Mouse (Mus musculus) lung, embryonic 14.5 days (tissue): ENCODE results near the gene Ip6k3. TPM values are rescaled to one million over a fixed set of nuclear protein-coding genes. Genes with fewer than 3 reads are reported as not detected.
A peak's percentile ranks its signal among the peaks of the same experiment; 100 is the strongest.

Experiments used
- ATAC-seq: fragments of 200-750 bp; cut with Nextera tagmentation; 2 replicates; pipeline ENCODE4 v1.8.0; 2017; ENCODE audit warnings: mild to moderate bottlenecking, moderate TSS enrichment, moderate library complexity; ENCODE audit not compliant: insufficient read depth
- DNase-seq: peaks from one replicate; pipeline ENCODE4 v3.0.0-alpha.2; 2015
- H3K27ac ChIP-seq: fragments of 300-500 bp; sonication (generic); 2 replicates; pipeline ENCODE4 v1.5.1; 2014; ENCODE audit warnings: low read depth, mild to moderate bottlenecking, moderate library complexity
- H3K27me3 ChIP-seq: fragments of 300-500 bp; sonication (generic); 2 replicates; pipeline ENCODE4 v1.6.1; 2014; ENCODE audit warnings: low read length, control low read depth; ENCODE audit not compliant: insufficient read depth
- H3K36me3 ChIP-seq: fragments of 300-500 bp; sonication (generic); 2 replicates; pipeline ENCODE4 v1.6.1; 2014; ENCODE audit warnings: control low read depth; ENCODE audit not compliant: insufficient read depth
- H3K4me1 ChIP-seq: fragments of 300-500 bp; sonication (generic); 2 replicates; pipeline ENCODE4 v1.6.1; 2014; ENCODE audit warnings: antibody characterized with exemption, control low read depth; ENCODE audit not compliant: insufficient read depth
- H3K4me2 ChIP-seq: fragments of 300-500 bp; sonication (generic); 2 replicates; pipeline ENCODE4 v1.6.1; 2014; ENCODE audit warnings: mild to moderate bottlenecking
- H3K4me3 ChIP-seq: fragments of 300-500 bp; sonication (generic); 2 replicates; pipeline ENCODE4 v1.5.1; 2014; ENCODE audit warnings: low read depth, low read length
- H3K9ac ChIP-seq: fragments of 300-500 bp; sonication (generic); 2 replicates; pipeline ENCODE4 v1.6.1; 2014
- H3K9me3 ChIP-seq: fragments of 300-500 bp; sonication (generic); 2 replicates; pipeline ENCODE4 v1.6.1; 2016; ENCODE audit warnings: low read depth, low read length, control low read depth
- CTCF ChIP-seq: IDR thresholded peaks from 2 replicates; pipeline ENCODE4 v1.5.1; 2016; ENCODE audit warnings: antibody characterized with exemption, low read depth
- WGBS: fragments of 180-500 bp; shearing (Covaris S2); extraction: QIAGEN DNeasy Blood & Tissue Kit; methylation state at CpG from one replicate; pipeline ENCODE4 v1.1.7; 2014; 5-methylcytosine and 5-hydroxymethylcytosine counted together
- polyA plus RNA-seq: library from polyadenylated mRNA; unstranded; fragments of >200 nt; fragmentation: Nextera tagmentation; extraction: Ambion mirVana; gene quantifications from 2 replicates; pipeline ENCODE4 v1.2.1, GENCODE M21; 2014

The Ip6k3 gene
- polyA plus RNA-seq, 1 experiment from 2014 or later, result not detected

GRCm38 (mm10) chr17:27202919-27203357 is 35.3 kb upstream of the Ip6k3 start:
- H3K4me1 ChIP-seq, result peaks cover 8% of the 10 kb centered on the region; the same call in 1 of the 2 replicates
- no peaks in the 10 kb centered on the region; the same call in 1 of the 2 replicates for H3K9me3 ChIP-seq
- no peak for TF ChIP-seq CTCF
- ATAC-seq (no peak), DNase-seq (peak; percentile 37)
- 29% methylated on average over 14 of the region's 14 CpGs for WGBS
- H3K27ac ChIP-seq, result peak overlapping the region; percentile 96
- H3K36me3 ChIP-seq, result peaks cover 46% of the 10 kb centered on the region
- no peaks in the 10 kb centered on the region for H3K27me3 ChIP-seq
- H3K4me2 ChIP-seq, result peak overlapping the region; percentile 91
- H3K4me3 ChIP-seq, result peak overlapping the region; percentile 94
- H3K9ac ChIP-seq, result peak overlapping the region; percentile 96

DNA sequence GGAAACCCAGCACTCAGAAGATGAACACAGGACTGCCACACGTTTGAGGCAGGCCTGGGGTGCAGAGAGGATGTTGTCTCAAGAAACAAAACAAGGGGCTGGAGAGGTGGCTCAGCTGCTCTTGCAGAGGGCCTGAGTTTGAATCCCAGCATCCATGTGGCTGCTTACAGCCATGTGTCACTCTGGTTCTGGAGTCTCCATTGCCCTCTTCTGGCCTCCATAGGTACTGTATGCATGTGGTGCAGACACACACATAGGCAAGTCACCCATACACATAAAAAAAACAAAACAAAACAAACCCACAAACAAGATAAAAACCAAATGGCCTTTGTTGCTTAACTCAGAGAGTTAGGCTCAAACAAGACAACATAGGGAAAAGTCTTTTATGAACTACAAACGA is 34.4 kb upstream of the Ip6k3 start:
- DNase-seq (peak; percentile 25), ATAC-seq (no peak)
- no peak overlapping the region for H3K4me3 ChIP-seq
- 89% methylated on average over 2 of the region's 2 CpGs for WGBS
- no peak overlapping the region for H3K4me2 ChIP-seq
- no peak overlapping the region; the same call in 1 of the 2 replicates for H3K9ac ChIP-seq
- no peaks in the 10 kb centered on the region for H3K27me3 ChIP-seq
- no peak overlapping the region for H3K27ac ChIP-seq
- H3K9me3 ChIP-seq, result no peaks in the 10 kb centered on the region; the same call in 1 of the 2 replicates
- H3K4me1 ChIP-seq, result peaks cover 4% of the 10 kb centered on the region; the same call in 1 of the 2 replicates
- peaks cover 55% of the 10 kb centered on the region for H3K36me3 ChIP-seq
- TF ChIP-seq CTCF, result peak; percentile 57

DNA sequence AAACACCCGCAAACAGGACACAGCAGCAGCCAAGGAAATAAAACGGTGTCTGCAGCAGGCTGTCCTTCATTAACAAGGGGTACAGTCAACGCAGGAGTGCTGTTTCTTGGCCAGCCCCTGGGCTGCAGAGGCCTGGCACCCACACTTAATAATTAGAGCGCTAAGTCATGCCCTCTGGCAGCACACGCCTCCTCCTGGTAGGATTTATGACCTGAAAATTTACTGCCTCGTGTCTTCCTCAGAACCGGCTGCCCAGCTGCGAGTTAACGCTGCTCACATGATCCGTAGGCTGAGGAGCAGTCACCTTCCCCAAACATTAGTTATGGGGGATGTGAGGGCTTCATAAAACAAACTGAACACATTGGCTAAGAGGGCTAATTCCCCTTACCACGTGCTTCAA is 33.2 kb upstream of the Ip6k3 start:
- Histone ChIP-seq H3K4me3 (no peak overlapping the region), H3K9me3 (no peaks in the 10 kb centered on the region; the same call in 1 of the 2 replicates), H3K9ac (no peak overlapping the region), H3K36me3 (peaks cover 67% of the 10 kb centered on the region), H3K4me2 (no peak overlapping the region), H3K27ac (no peak overlapping the region), H3K4me1 (no peaks in the 10 kb centered on the region; the same call in 1 of the 2 replicates), H3K27me3 (no peaks in the 10 kb centered on the region)
- DNase-seq, result peak; percentile 17
- WGBS, result 51% methylated on average over 11 of the region's 11 CpGs
- no peak for ATAC-seq
- peak; percentile 8; the same call in 1 of the 2 replicates for TF ChIP-seq CTCF

DNA sequence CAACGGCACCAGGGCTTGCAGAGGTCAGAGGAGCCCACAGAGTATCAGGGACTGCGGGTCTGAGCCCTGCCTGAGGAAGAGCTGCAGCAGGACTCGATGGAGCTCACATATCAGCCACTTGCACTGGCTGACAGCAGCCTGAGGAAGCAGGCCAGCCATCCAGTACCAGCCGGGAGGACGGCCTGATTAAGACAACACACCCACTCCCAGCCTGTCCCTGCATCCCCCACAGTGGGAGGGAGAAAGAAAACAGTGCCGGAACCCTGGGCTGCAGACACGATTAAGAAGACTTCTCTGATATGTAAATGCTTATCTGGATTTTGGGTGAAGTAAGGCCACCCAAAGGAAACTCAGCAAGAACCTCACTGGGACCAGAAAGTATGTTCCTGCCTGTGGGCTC is 32.3 kb upstream of the Ip6k3 start:
- no peak overlapping the region for H3K9ac ChIP-seq
- WGBS, result 66% methylated on average over 7 of the region's 7 CpGs
- H3K4me3 ChIP-seq, result no peak overlapping the region
- H3K9me3 ChIP-seq, result no peaks in the 10 kb centered on the region; the same call in 1 of the 2 replicates
- H3K4me1 ChIP-seq, result no peaks in the 10 kb centered on the region; the same call in 1 of the 2 replicates
- TF ChIP-seq CTCF, result no peak
- peaks cover 77% of the 10 kb centered on the region for H3K36me3 ChIP-seq
- H3K27ac ChIP-seq, result no peak overlapping the region
- ATAC-seq (no peak), DNase-seq (no peak)
- H3K4me2 ChIP-seq, result no peak overlapping the region
- no peaks in the 10 kb centered on the region for H3K27me3 ChIP-seq

DNA sequence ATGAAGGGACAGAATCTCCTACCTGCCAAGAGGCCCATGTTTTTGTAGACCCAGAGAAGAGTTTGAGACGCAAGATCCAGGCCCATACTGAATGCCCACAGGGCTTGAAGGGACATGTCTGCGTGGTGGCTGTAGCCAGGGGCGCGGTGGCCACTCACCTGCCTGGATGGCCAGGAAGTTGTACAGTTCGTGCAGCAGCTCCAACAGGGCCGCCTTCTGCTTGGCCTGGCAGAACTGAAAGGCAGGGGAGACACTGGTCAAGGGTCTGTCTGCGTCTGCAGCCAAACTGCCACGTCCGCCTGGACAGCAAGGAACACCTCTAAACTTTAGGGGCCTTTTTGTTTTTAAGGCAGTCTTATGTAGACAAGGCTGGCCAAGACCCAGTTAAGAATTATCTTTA is 31.6 kb upstream of the Ip6k3 start:
- H3K9me3 ChIP-seq, result no peaks in the 10 kb centered on the region; the same call in 1 of the 2 replicates
- no peaks in the 10 kb centered on the region for H3K27me3 ChIP-seq
- peaks cover 83% of the 10 kb centered on the region for H3K36me3 ChIP-seq
- ATAC-seq (no peak), DNase-seq (no peak)
- no peaks in the 10 kb centered on the region for H3K4me1 ChIP-seq
- H3K9ac ChIP-seq, result no peak overlapping the region
- 94% methylated on average over 9 of the region's 9 CpGs for WGBS
- no peak for TF ChIP-seq CTCF
- H3K4me3 ChIP-seq, result no peak overlapping the region
- H3K4me2 ChIP-seq, result no peak overlapping the region
- no peak overlapping the region for H3K27ac ChIP-seq

DNA sequence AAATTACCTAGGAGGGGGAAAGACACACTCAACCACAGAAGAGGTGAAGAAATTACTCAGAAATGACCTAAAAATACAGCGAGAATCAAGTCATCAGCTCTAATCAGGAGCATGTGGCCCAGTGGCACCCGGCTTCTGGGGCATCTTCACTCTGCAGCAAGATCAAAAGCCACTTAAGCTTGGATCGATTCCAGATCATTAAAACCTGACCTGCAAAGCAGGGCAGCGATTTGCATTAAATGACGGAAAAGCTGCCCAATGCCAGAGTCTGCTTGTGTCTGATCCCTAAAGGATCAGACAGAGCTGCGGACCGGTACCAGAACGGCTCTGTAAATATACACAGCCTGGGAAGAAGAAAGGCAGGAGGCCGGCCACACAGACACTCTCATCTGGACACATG is 28.6 kb upstream of the Ip6k3 start:
- no peaks in the 10 kb centered on the region for H3K4me1 ChIP-seq
- H3K9me3 ChIP-seq, result no peaks in the 10 kb centered on the region
- ATAC-seq (no peak), DNase-seq (no peak)
- no peak overlapping the region for H3K4me2 ChIP-seq
- no peak overlapping the region for H3K9ac ChIP-seq
- no peak overlapping the region for H3K4me3 ChIP-seq
- no peak overlapping the region for H3K27ac ChIP-seq
- H3K27me3 ChIP-seq, result no peaks in the 10 kb centered on the region
- TF ChIP-seq CTCF, result no peak
- H3K36me3 ChIP-seq, result peaks cover 100% of the 10 kb centered on the region
- 72% methylated on average over 9 of the region's 9 CpGs for WGBS

DNA sequence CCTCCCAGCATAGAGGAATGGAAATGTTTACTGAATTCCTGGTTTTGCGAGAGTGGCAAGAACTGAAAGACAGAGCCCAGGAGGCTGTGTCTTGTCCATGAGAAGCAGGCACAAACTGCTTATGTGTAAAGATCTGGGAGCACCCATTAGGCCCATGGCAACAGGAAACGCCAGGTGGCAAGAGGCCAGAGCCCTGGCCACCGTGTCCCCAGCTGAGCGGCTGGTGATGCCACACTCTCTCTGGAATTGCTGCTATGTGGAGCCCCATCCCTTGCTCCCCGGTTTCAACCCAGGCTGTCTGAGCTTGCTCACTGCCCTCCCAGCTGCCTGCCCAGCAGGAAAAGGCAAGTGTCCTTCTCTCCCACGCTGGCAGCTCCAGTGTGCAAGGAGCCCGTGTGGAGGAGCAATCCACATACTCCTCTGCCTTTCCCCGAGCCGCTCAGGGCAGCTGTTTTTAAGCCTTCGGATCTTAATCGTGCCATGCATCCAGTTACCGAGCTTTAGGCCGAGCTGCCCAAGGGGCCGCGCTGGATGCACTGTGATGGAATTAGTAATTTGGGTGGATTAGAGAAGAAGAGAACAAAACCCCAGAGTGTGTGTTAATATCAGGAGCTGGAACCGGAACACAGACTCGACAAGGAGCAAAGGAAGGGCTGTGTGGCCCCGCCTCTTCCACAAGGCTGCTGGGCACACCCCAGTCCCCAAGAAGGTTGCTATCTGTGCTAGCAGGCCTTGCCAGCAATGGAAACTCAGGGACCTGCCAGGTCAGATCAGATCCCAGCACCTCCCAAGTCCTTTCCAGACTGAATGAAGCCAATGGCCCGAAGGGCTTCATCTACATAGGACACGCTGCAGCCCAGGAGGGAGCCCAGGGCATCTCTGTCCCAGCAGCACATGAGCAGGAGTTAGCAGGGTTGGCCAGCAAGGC is 26.9 kb upstream of the Ip6k3 start:
- Histone ChIP-seq H3K27ac (no peak overlapping the region), H3K9ac (no peak overlapping the region), H3K27me3 (no peaks in the 10 kb centered on the region), H3K4me3 (no peak overlapping the region), H3K4me1 (no peaks in the 10 kb centered on the region), H3K4me2 (no peak overlapping the region), H3K9me3 (no peaks in the 10 kb centered on the region), H3K36me3 (peaks cover 100% of the 10 kb centered on the region)
- no peak for ATAC-seq
- TF ChIP-seq CTCF, result no peak
- 73% methylated on average over 20 of the region's 20 CpGs for WGBS
- DNase-seq, result no peak
